Mouse (Mus musculus) T-helper 1 cell (primary cell): Measurements from ENCODE around the gene Zfp580.

ENCODE experiments used
- in situ Hi-C: fragments of 300-600 bp; cut with MboI, MseI; formaldehyde crosslinking; loops from one replicate; pipeline ENCODE4 v1.15.1; 2025; ENCODE audit warnings: high pct_unique_total_duplicates

Zfp580 gene

DNA sequence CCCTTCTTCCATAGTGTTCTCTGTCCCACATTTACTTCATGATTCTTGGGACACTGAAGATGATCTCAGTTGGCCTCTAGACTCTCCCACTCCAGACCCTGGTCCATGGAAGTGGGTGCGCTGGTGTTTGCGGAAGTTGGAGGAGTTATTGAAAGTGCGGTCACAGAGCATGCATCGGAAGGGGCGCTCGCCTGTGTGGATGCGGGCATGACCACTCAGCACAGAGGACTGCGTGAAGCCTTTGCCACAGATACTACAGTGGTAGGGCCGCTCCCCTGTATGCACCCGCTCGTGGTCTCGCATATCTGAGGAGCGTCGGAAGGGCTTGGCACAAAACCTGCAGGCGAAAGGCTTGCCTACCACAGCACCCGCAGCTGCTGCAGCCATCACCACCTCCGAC is 15.7 kb upstream of the Zfp580 start:
- in situ Hi-C loops: no loop called here

DNA sequence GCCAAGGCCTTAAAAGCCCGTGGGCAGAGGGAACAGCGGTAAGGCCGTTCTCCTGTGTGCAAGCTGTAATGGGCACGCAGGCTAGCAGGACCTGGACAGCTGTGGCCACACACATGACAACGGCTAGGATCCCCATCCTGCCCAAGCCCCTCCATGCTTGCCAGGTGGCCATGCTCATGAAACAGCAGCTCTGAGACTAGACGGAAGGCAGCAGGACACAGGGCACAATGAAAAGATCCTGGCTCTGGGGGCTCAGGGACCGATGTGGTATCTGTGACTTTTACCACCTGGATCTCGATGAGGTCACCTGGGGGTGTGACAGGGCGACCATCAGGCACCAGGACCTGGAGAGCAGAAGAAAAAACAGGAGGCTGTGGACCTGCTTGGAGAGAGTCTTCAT is 15.2 kb upstream of the Zfp580 start:
- in situ Hi-C loops: no loop called here

DNA sequence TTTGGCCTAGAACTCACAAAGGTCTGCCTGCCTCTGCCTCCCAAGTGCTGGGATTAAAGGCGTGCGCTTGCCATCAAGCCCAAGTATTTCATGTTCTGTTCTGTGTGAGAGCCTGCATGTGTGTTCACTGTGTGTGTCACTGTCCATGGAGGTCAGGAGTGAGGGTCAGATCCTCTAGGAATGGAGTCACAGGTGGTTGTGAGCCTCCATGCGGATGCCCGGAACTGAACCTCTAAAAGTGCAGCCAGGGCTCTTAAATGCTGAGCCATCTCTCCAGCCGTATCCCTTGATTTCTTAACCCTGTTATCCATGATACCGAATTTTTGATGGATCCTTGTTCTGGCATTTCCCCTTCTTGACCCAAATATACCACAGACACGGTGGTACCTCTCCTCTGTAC is 14.3 kb upstream of the Zfp580 start:
- in situ Hi-C loops: no loop called here

DNA sequence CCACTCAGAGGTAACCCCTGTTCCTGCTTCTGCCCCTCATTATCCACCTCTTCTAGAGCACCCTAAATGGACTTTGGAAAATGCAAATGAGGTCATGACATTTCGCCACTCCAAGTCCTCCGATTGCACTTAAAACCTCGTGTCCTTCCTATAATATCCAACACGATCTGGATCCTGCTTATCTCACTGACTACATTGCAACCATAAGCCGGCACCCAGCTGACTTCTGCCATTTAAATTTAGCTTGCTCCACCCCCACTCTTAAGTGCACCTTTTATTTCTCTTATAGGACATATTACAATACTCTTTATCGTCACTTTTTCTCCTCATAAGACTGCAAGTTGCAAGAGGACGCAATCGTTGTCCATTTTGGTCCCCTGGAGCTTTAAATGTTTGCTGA is 13.9 kb upstream of the Zfp580 start:
- in situ Hi-C loops: no loop called here

DNA sequence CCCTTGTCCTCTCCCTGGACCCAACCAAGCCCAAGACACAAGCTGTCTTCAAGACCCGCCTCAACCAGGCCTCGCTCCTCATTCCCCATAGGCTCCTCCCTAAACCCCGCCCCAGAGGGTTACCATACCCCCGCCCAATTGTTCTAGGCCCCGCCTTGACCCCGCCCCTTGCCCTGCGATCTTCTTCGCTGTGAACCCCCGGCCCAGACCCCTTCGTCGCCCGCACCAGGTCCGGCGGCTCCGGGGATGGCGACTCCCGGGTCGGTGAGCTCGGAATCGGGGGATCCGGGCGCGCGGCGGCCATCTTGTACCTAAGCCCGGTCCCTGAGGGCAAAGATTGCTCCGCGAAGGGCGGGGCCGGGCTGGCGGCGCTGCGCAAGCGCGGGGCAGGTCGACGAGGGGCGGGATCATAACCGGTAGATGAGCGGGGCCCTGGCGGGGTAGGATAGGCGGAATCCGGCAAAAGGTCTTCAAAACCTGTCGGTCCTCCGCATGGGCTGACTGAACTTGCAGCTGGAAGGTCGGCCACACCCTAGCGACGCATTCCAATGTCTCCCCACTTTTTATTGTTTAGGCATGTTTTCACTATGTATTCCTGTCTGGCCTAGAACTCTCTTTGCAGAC is 13.1 kb upstream of the Zfp580 start, which contains the start of gene Zfp784:
TSS of gene Zfp784 (minus strand) at position 338 of the 624 bp plus-strand sequence.
- in situ Hi-C loops: no loop called here

DNA sequence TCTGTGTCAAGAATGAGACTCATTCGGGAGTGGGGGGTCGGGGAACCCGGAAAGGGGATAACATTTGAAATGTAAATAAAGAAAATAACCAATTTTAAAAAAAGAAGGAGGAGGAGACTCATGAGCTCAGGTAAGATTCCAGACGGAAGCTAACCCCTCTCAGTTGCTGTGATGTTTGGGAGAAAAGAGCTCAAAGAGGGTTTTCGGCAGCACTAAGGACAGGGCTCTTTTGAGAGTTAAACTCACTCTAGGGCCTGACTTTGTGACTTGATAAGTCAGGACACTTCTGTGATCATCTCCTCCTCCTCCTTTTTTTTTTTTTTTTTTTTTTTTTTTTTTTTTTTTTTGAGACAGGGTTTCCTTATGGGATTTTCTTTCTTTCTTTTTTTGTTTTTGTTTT is 12.4 kb upstream of the Zfp580 start:
- in situ Hi-C loops: no loop called here

DNA sequence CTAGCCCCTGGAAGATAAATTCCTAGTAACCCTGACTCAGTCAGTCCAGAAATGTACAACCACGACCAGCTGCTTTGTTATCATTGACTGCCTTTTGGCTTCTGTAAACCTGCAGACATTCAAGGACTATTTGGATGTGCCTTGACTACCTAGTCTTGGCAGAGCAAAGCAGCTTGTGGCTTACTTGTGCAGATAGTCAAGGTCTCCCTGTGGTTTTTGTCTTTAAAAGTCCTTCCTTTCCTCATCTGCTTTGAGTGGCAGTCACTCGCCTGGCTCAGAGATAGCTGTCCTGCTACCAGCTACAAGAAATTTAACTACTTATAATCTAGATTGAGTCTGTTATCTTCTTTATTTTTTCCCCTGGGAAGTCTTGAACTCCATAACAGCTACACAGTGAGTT is 6.4 kb upstream of the Zfp580 start:
- in situ Hi-C loops: no loop called here

DNA sequence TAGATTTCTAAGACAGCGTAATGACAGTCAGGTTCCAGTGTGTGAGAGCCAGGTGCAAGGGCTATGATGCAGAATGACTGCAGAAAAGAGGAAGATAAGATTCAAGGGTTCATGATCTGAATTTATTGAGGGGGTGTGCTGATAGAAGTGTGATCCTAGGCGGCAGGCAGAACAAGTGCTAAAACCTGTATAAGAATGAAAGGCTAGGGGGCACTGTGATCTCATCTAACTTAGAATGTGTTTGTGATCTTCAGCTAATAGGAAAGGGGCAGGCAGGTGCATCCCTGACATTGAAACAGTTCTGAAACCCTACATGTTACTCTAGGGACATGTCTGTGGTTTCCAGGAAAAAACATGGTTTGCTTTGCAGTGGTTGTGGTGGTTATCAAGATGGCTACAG is 5.2 kb upstream of the Zfp580 start:
- in situ Hi-C loops: no loop called here

DNA sequence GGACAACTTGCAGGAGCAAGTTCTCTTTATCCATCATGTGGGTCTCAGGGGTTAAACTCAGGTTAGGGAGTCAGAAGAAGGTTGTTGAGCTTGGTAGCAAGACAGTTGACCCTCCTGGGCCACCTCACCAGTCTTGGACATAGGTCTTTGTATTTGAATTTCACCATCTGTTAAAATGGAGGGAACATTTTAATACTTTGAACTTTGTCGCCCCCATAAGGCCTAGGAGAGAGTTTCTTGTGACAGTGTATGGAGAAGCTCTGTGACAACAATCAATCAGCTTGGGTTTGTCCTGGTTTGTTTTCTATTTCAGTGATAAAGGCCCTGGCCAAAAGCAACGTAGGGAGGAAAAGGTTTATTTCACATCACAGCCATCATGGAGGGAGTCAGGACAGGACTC is 4.0 kb upstream of the Zfp580 start:
- in situ Hi-C loops: no loop called here

DNA sequence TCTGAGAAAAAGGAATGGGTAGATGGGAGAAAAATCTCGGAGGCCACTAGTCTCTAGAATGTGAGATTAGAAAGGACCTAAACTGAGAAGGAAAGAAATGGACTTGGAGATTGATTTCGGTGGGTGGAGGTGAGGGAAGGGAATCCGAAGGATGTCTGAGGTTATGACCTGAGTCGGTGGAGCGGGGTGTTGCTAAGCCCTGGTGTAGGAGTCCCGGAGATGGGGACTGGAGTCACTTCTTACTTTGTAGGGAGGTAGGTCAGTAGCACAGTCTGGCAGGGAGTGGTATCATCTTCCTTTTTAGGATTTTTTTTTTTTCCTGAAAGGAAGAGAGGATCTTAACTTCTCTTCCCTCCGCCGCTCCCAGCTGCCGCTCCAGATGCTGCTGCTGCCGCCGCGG is 1.1 kb downstream of the Zfp580 start:
- in situ Hi-C loops: loop anchor here (5.0 to 25.0 kb wide), 3 partner anchors 110 to 1415 kb away; partner anchors contain the start of genes Cnot3, Prpf31, Tfpt and Ube2s

DNA sequence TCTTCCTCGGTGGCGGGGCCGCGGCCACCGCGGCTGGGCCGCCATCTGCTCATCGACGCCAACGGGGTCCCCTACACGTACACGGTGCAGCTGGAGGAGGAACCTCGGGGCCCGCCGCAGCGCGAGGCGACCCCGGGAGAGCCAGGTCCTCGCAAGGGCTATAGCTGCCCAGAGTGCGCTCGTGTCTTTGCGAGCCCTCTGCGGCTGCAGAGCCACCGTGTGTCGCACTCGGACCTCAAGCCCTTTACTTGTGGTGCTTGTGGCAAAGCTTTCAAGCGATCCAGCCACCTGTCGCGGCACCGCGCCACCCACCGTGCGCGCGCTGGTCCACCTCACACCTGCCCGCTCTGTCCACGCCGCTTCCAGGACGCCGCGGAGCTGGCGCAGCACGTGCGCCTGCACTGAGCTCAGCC is 1.6 kb downstream of the Zfp580 start:
- in situ Hi-C loops: loop anchor here (5.0 to 25.0 kb wide), 3 partner anchors 111 to 1416 kb away; partner anchors contain the start of genes Cnot3, Prpf31, Tfpt and Ube2s

DNA sequence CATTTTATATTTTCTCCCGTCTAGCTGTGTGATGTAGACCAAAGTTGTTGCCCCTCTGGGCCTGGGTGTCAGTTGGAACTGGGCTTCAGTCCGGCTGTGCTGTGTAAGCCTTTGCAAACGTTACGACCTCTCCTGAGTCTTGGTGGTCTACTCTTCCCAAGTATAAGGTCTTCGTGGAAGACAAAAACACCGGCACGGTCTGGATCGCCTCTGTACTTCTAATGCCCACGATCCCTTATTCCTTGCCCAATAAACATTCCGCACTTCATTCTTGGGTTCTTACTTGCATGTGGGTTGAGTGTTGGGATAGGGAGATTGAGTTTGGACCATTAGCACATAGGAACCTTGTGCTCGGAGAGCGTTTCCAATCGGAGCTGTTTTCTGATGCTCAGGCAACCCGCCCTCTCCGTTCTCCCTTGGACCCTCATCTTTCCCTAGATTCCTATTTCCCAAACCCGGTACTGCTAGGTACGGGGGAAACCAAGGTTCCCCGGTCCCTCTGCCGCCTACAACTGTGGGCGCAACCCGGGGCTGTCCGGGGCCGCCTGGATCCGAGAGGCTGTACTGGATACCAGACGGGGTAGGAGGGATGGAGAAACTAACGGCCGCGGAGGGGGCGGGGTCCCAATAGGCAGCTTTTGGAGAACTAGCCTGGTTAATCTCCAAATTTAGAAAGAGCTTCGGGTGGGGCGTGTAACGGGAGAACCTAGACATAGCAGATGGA is 2.3 kb downstream of the Zfp580 start:
- in situ Hi-C loops: loop anchor here (5.0 to 25.0 kb wide), 3 partner anchors 111 to 1416 kb away; partner anchors contain the start of genes Cnot3, Prpf31, Tfpt and Ube2s

DNA sequence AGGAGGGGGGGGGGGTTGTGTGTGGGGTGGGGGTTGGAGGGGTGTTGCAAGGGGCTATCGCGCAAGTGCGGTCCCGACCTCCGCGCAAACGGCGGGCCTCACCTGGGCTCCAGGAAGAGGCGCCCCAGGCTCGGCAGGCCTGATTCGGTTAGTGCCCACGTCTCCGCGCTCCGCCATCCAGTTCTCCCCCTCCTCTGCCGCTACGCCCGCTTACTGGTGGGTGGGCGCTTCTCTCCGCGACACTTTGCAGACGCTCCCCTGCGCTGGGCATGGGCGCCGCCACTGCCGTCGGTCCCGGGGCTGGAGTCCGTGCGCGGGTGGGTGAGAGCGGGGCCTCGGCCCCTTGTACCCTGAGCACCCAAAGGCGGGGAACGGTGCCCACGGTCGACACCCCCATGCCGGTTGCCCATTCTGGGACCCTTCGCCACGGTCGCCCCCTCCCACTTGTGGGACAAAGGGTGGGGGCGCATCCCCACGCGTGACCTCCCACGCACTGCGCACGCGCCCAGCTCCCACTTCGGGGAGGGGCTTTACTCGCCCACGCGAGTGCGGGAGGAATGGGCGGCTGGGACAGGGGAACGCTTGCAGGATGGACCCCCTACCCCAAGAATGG is 5.4 kb downstream of the Zfp580 start:
- in situ Hi-C loops: loop anchor here (10.0 to 25.0 kb wide), 2 partner anchors 242 to 1419 kb away; partner anchors contain the start of genes Cnot3, Prpf31, Tfpt and Ube2s

DNA sequence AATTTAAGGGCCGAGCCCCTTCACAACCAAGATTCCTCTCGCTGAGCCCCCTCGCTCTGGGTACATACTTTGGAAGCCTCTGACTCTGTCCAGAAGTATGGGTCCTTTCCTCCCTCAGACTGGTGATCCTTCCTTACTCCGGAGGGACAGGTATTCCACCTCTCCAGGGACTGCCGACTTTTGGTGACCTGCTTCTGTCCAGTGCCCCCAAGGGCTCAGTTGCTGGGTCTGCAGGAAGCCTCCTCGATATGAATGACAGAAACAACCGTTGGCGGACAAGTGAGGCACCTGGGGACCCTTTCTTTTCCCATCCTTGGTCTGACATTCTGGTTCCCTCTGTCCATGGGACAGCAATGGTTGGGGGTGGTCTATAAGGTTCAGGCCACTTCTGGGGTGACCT is 6.0 kb downstream of the Zfp580 start:
- in situ Hi-C loops: loop anchor here (10.0 to 25.0 kb wide), 2 partner anchors 243 to 1420 kb away; partner anchors contain the start of genes Cnot3, Prpf31, Tfpt and Ube2s

DNA sequence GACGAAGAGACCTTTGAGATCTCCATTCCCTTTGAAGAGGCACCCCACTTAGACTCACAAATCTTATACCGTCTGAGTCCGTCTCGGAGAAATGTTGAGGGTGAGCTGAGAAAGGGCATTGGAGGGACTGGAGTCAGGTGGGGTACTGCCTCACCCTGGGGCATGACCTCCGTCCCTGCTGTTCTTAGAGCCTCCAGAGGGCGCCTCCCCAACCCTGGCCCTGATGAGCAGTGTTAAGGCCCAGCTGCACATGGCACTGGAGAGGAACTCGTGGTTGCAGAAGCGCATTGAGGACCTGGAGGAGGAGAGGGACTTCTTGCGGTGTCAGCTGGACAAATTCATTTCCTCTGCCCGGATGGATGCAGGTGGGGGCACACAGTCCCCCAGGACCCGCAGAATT is 6.5 kb downstream of the Zfp580 start:
- in situ Hi-C loops: loop anchor here (10.0 to 25.0 kb wide), 2 partner anchors 243 to 1421 kb away; partner anchors contain the start of genes Cnot3, Prpf31, Tfpt and Ube2s

DNA sequence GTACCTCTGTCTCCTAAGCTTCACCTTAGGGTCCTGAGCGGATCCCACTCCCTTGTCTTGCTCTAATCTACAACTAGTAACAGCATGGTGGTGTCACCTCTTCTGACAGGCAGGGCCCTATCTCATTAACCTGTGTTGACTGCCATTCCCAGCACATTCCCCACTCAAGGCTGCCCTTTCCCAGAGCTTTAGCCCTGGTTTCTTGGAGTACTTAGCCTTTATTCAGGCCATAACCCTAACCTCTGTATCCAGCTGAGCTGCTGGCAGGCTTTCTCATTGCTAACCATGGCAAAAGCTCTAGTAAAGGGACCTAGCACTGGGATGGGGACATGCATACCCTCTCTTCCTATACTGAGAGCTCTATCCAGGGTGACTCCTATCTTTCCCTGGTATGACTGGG is 7.3 kb downstream of the Zfp580 start:
- in situ Hi-C loops: loop anchor here (10.0 to 25.0 kb wide), 2 partner anchors 244 to 1421 kb away; partner anchors contain the start of genes Cnot3, Prpf31, Tfpt and Ube2s

DNA sequence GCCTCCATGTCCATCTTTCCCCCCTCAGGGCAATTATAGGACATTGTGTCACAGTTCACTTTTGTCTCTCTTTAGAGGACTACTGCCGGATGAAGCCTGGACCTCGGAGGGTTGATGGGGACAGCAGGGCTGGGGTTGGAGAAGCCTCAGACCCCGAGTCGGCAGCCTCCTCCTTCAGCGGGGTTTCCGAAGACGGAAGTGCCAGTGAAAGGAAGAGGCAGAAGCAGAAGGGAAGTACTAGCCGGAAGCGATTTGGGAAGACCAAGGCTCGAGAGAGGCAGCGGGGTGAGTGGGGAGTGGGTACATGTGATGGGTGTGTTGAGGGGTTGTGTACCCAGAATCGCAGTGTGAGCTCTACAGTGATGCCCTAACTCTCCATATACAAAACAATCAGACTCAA is 8.1 kb downstream of the Zfp580 start:
- in situ Hi-C loops: loop anchor here (10.0 to 25.0 kb wide), 2 partner anchors 245 to 1422 kb away; partner anchors contain the start of genes Cnot3, Prpf31, Tfpt and Ube2s

DNA sequence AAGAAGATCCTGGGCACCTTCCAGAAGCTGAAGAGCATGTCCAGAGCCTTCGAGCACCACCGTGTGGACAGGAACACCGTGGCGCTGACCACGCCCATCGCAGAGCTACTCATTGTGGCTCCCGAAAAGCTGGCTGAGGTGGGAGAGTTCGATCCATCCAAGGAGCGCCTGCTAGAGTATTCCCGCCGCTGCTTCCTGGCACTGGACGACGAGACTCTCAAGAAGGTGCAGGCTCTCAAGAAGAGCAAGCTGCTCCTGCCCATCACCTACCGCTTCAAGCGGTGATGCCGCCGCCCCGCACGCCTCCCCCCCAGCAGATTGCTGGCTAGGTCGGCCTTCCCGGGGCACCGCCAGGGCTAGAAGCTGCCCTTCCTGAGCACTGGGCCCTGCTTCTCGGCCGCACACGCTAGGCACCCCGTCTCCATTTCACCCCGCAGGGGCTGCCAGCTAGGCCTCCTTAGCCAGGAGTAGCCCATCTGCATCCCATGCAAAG is 8.9 kb downstream of the Zfp580 start:
- in situ Hi-C loops: loop anchor here (10.0 to 25.0 kb wide), 2 partner anchors 915 to 1423 kb away; partner anchors contain the start of genes Cnot3, Prpf31 and Tfpt

DNA sequence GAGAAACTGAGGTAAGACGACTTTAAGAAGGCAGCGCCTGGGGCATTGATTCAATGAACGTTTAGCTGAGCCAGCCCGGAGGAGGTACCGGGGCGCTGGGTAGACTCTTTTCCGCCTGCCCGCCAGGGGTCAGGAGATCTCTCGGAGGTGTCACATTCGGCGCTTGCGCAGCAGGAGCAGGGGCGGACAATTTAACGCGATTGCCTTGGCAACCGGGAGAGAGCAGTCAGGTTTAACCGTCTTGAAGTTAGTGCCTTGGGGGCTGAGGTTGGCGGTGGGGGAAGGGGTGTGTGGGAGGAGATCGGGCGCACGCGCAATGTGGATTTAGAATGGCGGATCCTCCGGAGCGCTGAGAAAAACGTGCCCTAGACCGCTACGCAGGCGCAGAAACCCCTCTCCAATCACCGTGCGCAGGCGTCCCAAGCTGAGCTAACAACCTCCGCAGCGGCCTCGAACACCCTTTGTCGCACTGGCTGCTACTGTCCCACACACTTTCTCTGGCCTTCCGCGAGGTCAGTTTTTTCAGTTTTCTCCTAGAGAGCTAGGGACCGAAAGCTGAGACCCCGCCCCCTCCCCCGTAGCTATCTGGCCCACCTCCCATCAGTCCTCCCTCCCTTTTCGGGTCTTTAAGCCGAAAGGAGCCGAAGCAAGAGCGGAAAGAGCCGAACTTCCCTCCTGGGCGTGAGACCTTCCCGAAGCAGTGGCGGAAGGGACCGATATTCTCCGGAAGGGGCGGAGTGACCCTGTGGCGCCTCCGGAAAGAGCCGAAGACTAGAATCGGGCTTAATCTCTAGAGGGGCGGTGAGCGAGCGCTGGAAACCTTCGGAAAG is 9.8 kb downstream of the Zfp580 start:
- in situ Hi-C loops: loop anchor here (10.0 to 25.0 kb wide), 2 partner anchors 916 to 1424 kb away; partner anchors contain the start of genes Cnot3, Prpf31 and Tfpt

DNA sequence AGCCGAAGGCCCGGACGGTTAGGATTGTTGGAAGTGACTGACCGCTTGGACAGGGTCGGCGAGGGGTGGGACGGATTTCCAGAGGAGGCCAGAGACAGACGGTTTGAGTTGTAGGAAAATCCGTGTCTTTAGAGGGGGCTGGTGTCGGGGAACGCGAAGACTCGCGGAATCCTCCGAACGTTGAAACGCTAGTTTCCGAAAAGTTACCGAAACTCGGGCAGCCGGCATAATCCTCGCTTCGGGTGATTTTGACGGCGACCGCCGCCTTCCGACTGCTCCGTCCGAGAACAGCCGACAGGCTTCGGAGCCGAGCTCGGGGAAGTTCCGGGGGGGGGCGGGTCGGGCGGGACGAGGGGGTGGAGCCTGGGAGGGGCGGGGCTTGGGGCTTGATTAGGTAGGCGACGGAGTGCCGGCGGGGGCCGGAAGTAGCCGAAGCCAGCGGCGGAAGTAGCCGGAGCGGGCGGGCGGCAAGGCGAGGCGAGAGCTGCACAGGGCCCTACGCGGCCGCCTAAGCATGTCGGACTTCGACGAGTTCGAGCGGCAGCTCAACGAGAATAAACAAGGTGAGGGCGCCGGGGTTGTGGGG is 10.5 kb downstream of the Zfp580 start, which contains the start of gene U2af2:
TSS of gene U2af2 (plus strand) at position 370 of the 586 bp plus-strand sequence.
- in situ Hi-C loops: loop anchor here (10.0 to 25.0 kb wide), 2 partner anchors 917 to 1425 kb away; partner anchors contain the start of genes Cnot3, Prpf31 and Tfpt
